In genomic region chrX:53330396-53330795, GRCm38 (mm10) we compare ENCODE assay signal across 43 mouse cellular contexts. TPM values are rescaled to one million over a fixed set of nuclear protein-coding genes. Genes with fewer than 3 reads are reported as not detected.
"Had no signal": no experiment of that assay in that cellular context is flagged by ENCODE, and none has a peak within 500 bp of the region (broad histone marks: within the 10 kb centered on the region; RNA-seq: fewer than 3 reads in every experiment).

No protein-coding gene starts in this region.

- DNase-seq: heart, adult 18-20 months; heart, adult 2 months; heart, postnatal 10 days; heart, postnatal 14 days; heart, postnatal 36 days; heart, postnatal 4 days; kidney, adult 11 months; kidney, adult 18-20 months; kidney, adult 2 months; kidney, adult 8-10 months; kidney, adult 9 months; kidney, postnatal 10 days; kidney, postnatal 14 days; kidney, postnatal 25 days; kidney, postnatal 36 days; kidney, postnatal 4 days; layer of hippocampus, adult 9-11 months had no signal

- H3K4me1 ChIP-seq: heart, embryonic 10.5 days; heart, embryonic 12.5 days; heart, embryonic 13.5 days; heart, embryonic 15.5 days; hindbrain, embryonic 12.5 days; hindbrain, embryonic 13.5 days; hindbrain, embryonic 15.5 days; intestine, embryonic 15.5 days; kidney, embryonic 15.5 days had no signal

- H3K9ac ChIP-seq: heart, embryonic 12.5 days; heart, embryonic 13.5 days; heart, embryonic 15.5 days; hindbrain, embryonic 12.5 days; hindbrain, embryonic 13.5 days; hindbrain, embryonic 14.5 days; hindbrain, embryonic 15.5 days; intestine, embryonic 15.5 days; kidney, embryonic 15.5 days had no signal

- H3K27ac ChIP-seq: heart, adult 2 months; heart, embryonic 10.5 days; heart, embryonic 13.5 days; heart, embryonic 15.5 days; hindbrain, embryonic 12.5 days; hindbrain, embryonic 13.5 days; hindbrain, embryonic 14.5 days; hindbrain, embryonic 15.5 days; hindbrain, postnatal 0 days; intestine, embryonic 15.5 days; kidney, embryonic 15.5 days; kidney, postnatal 0 days; layer of hippocampus, adult 2 months had no signal

- H3K36me3 ChIP-seq: heart, embryonic 10.5 days; heart, embryonic 12.5 days; heart, embryonic 13.5 days; heart, embryonic 15.5 days; hindbrain, embryonic 12.5 days; hindbrain, embryonic 13.5 days; hindbrain, embryonic 15.5 days; intestine, embryonic 15.5 days; kidney, embryonic 15.5 days had no signal

- H3K9me3 ChIP-seq: heart, embryonic 10.5 days; heart, embryonic 12.5 days; heart, embryonic 13.5 days; heart, embryonic 15.5 days; hindbrain, embryonic 12.5 days; hindbrain, embryonic 13.5 days; hindbrain, embryonic 15.5 days; intestine, embryonic 15.5 days; kidney, embryonic 15.5 days had no signal

- H3K4me2 ChIP-seq: heart, embryonic 11.5 days; heart, embryonic 12.5 days; heart, embryonic 13.5 days; heart, embryonic 15.5 days; hindbrain, embryonic 12.5 days; hindbrain, embryonic 13.5 days; hindbrain, embryonic 14.5 days; hindbrain, embryonic 15.5 days; intestine, embryonic 15.5 days; kidney, embryonic 15.5 days had no signal

- ATAC-seq: hindbrain, embryonic 16.5 days; hindbrain, postnatal 0 days; inflammation-experienced regulatory T-cells, adult 6 months; intestine, embryonic 15.5 days; intestine, embryonic 16.5 days; intestine, postnatal 0 days had no signal

- H3K4me3 ChIP-seq: heart, adult 2 months; heart, embryonic 10.5 days; heart, embryonic 12.5 days; heart, embryonic 13.5 days; heart, embryonic 15.5 days; hindbrain, embryonic 12.5 days; hindbrain, embryonic 13.5 days; hindbrain, embryonic 15.5 days; intestine, embryonic 15.5 days; kidney, embryonic 15.5 days; layer of hippocampus, adult 2 months had no signal

- H3K27me3 ChIP-seq: heart, embryonic 12.5 days; heart, embryonic 13.5 days; heart, embryonic 15.5 days; hindbrain, embryonic 12.5 days; hindbrain, embryonic 13.5 days; hindbrain, embryonic 15.5 days; intestine, embryonic 15.5 days; kidney, embryonic 15.5 days had no signal

RNA-seq across cellular contexts. Expression of gene Fam122c, which starts 57.2 kb away (rescaled TPM):
- polyA plus RNA-seq: heart, adult 2 months; heart, embryonic 10.5 days; heart, embryonic 11.5 days; heart, embryonic 12.5 days; heart, embryonic 13.5 days; heart, embryonic 14.5 days; heart, embryonic 15.5 days; heart, embryonic 16.5 days; heart, postnatal 0 days; hindbrain, embryonic 11.5 days; hindbrain, embryonic 12.5 days; hindbrain, embryonic 13.5 days; hindbrain, embryonic 14.5 days; hindbrain, embryonic 15.5 days; hindbrain, embryonic 16.5 days; hindbrain, postnatal 0 days; inflammation-experienced regulatory T-cells, adult 6 months; intestine, embryonic 14.5 days; intestine, embryonic 15.5 days; intestine, embryonic 16.5 days; intestine, postnatal 0 days; kidney, adult 2 months; kidney, embryonic 14.5 days; kidney, embryonic 15.5 days; kidney, embryonic 16.5 days; kidney, postnatal 0 days; large intestine, adult 2 months had no signal
